In the genomic region with DNA sequence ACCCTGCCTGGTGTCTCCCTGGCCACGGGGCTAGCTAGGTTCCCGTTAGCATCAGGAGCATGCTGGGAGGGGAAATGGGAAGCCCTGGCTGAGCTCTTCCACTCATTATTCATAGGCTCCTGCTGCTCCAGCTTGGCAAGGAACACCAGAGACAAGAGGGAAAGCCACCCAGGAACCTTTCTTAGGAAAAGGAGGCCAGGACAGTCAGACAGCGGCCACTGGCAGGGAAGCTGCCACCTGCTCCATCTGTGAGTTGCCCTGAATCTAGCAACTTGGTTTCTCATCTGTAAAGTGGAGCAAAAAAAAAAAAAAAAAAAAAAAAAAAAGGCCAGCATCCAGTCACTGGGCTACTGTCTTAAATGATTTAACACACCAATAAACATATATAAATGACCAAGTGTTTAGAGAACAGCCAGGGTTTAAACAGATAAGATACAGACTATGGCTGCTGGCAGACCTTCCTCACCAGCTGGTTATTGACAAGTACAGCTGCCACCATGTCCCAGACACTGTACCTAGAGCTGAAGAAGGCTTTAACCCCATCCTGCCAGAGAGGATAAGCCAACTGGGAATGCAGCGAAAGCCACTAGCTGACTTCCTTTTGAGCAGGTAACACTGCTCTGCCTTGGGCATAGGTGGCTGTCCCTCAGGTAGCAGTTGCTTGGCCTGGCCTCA, we compare ENCODE assay signal across 12 mouse cellular contexts. TPM values are rescaled to one million over a fixed set of nuclear protein-coding genes. Genes with fewer than 3 reads are reported as not detected.
DNase-seq lines count a peak whose midpoint lies in the region; ATAC-seq and TF ChIP-seq lines count a peak whose summit lies in the region.
"Had no signal": no experiment of that assay in that cellular context is flagged by ENCODE, and none has a peak within 500 bp of the region (broad histone marks: within the 10 kb centered on the region; RNA-seq: fewer than 3 reads in every experiment).

No protein-coding gene starts in this region.

- TF ChIP-seq CTCF in MEL (IDR thresholded peaks at IDR 0.05 in 2 of 3, conservative IDR thresholded peaks at IDR 0.05 in 1 of 3; ENCODE audit: control insufficient read depth in 1 of 3, insufficient read depth in 1 of 3, low read depth in 2 of 3, low read length in 3 of 3, poor library complexity in 1 of 3, severe bottlenecking in 1 of 3), result no peak
- TF ChIP-seq CTCF in liver, postnatal 0 days (IDR thresholded peaks at IDR 0.05; ENCODE audit: low read depth), result no peak

- H3K36me3 ChIP-seq in heart, embryonic 10.5 days, result peaks cover 16% of the 10 kb centered on the region
- H3K36me3 ChIP-seq in MEL (ENCODE audit: control insufficient read depth in 1 of 2, insufficient read depth in 2 of 2, low read length in 2 of 2), result no peaks in the 10 kb centered on the region; a peak in 1 of 4 replicates
- peaks cover 24% of the 10 kb centered on the region for H3K36me3 ChIP-seq in heart, embryonic 13.5 days
- peaks cover 2% of the 10 kb centered on the region; the same call in 1 of the 2 replicates for H3K36me3 ChIP-seq in liver, postnatal 0 days (replicated peaks; ENCODE audit: insufficient read depth, low read length)

- no peaks in the 10 kb centered on the region for H3K27me3 ChIP-seq in heart, embryonic 10.5 days (ENCODE audit: insufficient read depth, poor library complexity, severe bottlenecking)
- H3K27me3 ChIP-seq in MEL (ENCODE audit: control insufficient read depth in 1 of 2, insufficient read depth in 2 of 2, low read length in 2 of 2), result no peaks in the 10 kb centered on the region
- H3K27me3 ChIP-seq in heart, embryonic 13.5 days (replicated peaks), result no peaks in the 10 kb centered on the region
- H3K27me3 ChIP-seq in liver, postnatal 0 days (ENCODE audit: insufficient read depth, low read length), result no peaks in the 10 kb centered on the region

- no peaks in the 10 kb centered on the region for H3K79me2 ChIP-seq in MEL (ENCODE audit: control insufficient read depth, insufficient read depth, low read length, poor library complexity)

- H3K4me2 ChIP-seq in heart, embryonic 13.5 days, result no peak overlapping the region
- H3K4me2 ChIP-seq in liver, postnatal 0 days (ENCODE audit: low read depth, low read length), result no peak overlapping the region

- no peak for TF ChIP-seq EP300 in MEL (IDR thresholded peaks at IDR 0.05; ENCODE audit: low read depth in 1 of 2, low read length in 2 of 2)
- no peak for TF ChIP-seq EP300 in liver, postnatal 0 days (IDR thresholded peaks at IDR 0.05; ENCODE audit: low read depth)

- peak overlapping the region; percentile 82 for H3K27ac ChIP-seq in heart, embryonic 10.5 days
- no peak overlapping the region for H3K27ac ChIP-seq in MEL (ENCODE audit: control insufficient read depth, low read depth, low read length)
- peak overlapping the region; percentile 91 for H3K27ac ChIP-seq in heart, embryonic 13.5 days (replicated peaks)
- no peak overlapping the region for H3K27ac ChIP-seq in liver, postnatal 0 days (ENCODE audit: low read depth)
- H3K27ac ChIP-seq: liver, embryonic 14.5 days had no signal

- no peak overlapping the region for H3K4me3 ChIP-seq in heart, embryonic 10.5 days
- no peak overlapping the region for H3K4me3 ChIP-seq in MEL (ENCODE audit: control insufficient read depth in 1 of 2, insufficient read depth in 1 of 2, low read depth in 2 of 2, low read length in 2 of 2)
- no peak overlapping the region for H3K4me3 ChIP-seq in heart, embryonic 13.5 days
- H3K4me3 ChIP-seq in liver, postnatal 0 days (ENCODE audit: low read depth, low read length), result no peak overlapping the region

- H3K4me1 ChIP-seq in heart, embryonic 10.5 days, result peaks cover 41% of the 10 kb centered on the region
- H3K4me1 ChIP-seq in MEL (ENCODE audit: control insufficient read depth in 1 of 2, insufficient read depth in 2 of 2, low read length in 2 of 2), result no peaks in the 10 kb centered on the region
- peaks cover 37% of the 10 kb centered on the region for H3K4me1 ChIP-seq in heart, embryonic 13.5 days
- H3K4me1 ChIP-seq in liver, postnatal 0 days (ENCODE audit: insufficient read depth), result no peaks in the 10 kb centered on the region

- H3K9me3 ChIP-seq in heart, embryonic 10.5 days, result no peaks in the 10 kb centered on the region
- H3K9me3 ChIP-seq in MEL (replicated peaks; ENCODE audit: insufficient read depth, low read length), result no peaks in the 10 kb centered on the region
- H3K9me3 ChIP-seq in heart, embryonic 13.5 days, result no peaks in the 10 kb centered on the region
- H3K9me3 ChIP-seq in liver, postnatal 0 days (ENCODE audit: low read length), result no peaks in the 10 kb centered on the region

- TF ChIP-seq RAD21 in MEL (IDR thresholded peaks at IDR 0.05; ENCODE audit: low read depth, low read length), result no peak

- intact Hi-C loops in heart, postnatal 25 days (cut with DNase I), result no loop called here

- H3K9ac ChIP-seq in MEL (ENCODE audit: control insufficient read depth, low read depth, low read length, poor library complexity, severe bottlenecking), result no peak overlapping the region
- H3K9ac ChIP-seq in heart, embryonic 13.5 days, result peak overlapping the region; percentile 67; the same call in 1 of the 2 replicates
- H3K9ac ChIP-seq in liver, postnatal 0 days (replicated peaks), result no peak overlapping the region
- H3K9ac ChIP-seq: liver, embryonic 14.5 days had no signal

- WGBS in heart, embryonic 10.5 days, result 65% methylated on average over 4 of the region's 4 CpGs
- 50% methylated on average over 4 of the region's 4 CpGs for WGBS in heart, embryonic 13.5 days
- WGBS in liver, postnatal 0 days (ENCODE audit: insufficient replicate concordance), result 84% methylated on average over 4 of the region's 4 CpGs

- no peak for ATAC-seq in heart, embryonic 13.5 days (ENCODE audit: extremely low read depth, insufficient number of reproducible peaks, low FRiP score, low TSS enrichment)
- ATAC-seq in liver, postnatal 0 days, result no peak

- TF ChIP-seq POLR2A in MEL (IDR thresholded peaks at IDR 0.05; ENCODE audit: control insufficient read depth in 1 of 2, insufficient read depth in 1 of 2, low read depth in 1 of 2, low read length in 2 of 2, poor library complexity in 1 of 2), result no peak

- DNase-seq in heart, embryonic 10.5 days (ENCODE audit: low spot score), result no peak
- no peak for DNase-seq in heart, postnatal 25 days (ENCODE audit: low spot score)
- no peak for DNase-seq in MEL (ENCODE audit: low read depth, low spot score)
- DNase-seq in brain, adult 2 months (ENCODE audit: low read depth, low spot score), result peak; percentile 78
- DNase-seq in liver, postnatal 0 days, result no peak
- DNase-seq in kidney, adult 18-20 months, result no peak
- no peak for DNase-seq in right cerebral cortex, postnatal 10 days (ENCODE audit: low spot score in 2 of 2)
- DNase-seq: kidney, adult 8-10 months had no signal

TF ChIP-seq in MEL, 35 proteins besides CTCF, POLR2A, EP300 and RAD21 (continues in another document):
- no peak for TF ChIP-seq MEF2A (IDR thresholded peaks at IDR 0.05; ENCODE audit: extremely low read depth, insufficient replicate concordance, low read depth, low read length, poor library complexity, severe bottlenecking)
- peak; percentile 26; the same call in 1 of the 2 replicates for TF ChIP-seq ZNF384 (IDR thresholded peaks at IDR 0.05; ENCODE audit: low read depth, low read length)

RNA-seq across cellular contexts. Expression of a gene that starts 22.2 kb away (rescaled TPM):
- polyA plus RNA-seq in heart, embryonic 10.5 days (2016; fragmentation: Nextera tagmentation; extraction: Ambion mirVana), result 52.1 and 52.2 TPM in 2 replicates
- total RNA-seq in heart, postnatal 25 days (2021), result 10 to 100 TPM; 19.5 to 20.3 TPM
- total RNA-seq in MEL (2012; rRNA removed), result 12.3 and 17.5 TPM in 2 replicates
- polyA plus RNA-seq in MEL (2012; ENCODE audit: insufficient read depth in 1 of 2, insufficient read length in 2 of 2, low read depth in 1 of 2, low replicate concordance in 2 of 2, missing spikeins in 1 of 2), result 10 to 100 TPM in 1 of 2 experiments, not detected in 1; 22.0 TPM
- 29.5 and 34.2 TPM in 2 replicates for polyA plus RNA-seq in heart, embryonic 13.5 days (2015; fragmentation: Nextera tagmentation; extraction: Ambion mirVana)
- 51.9 and 56.1 TPM in 2 replicates for polyA plus RNA-seq in liver, postnatal 0 days (2015; fragmentation: Nextera tagmentation; extraction: Ambion mirVana)

RNA-seq across cellular contexts. Expression of a gene that starts 23.0 kb away (rescaled TPM):
- polyA plus RNA-seq in heart, embryonic 10.5 days (2016; fragmentation: Nextera tagmentation; extraction: Ambion mirVana), result 113 and 162 TPM in 2 replicates
- 10 to 100 TPM; 46.5 to 57.3 TPM for total RNA-seq in heart, postnatal 25 days (2021)
- 86.2 and 91.0 TPM in 2 replicates for total RNA-seq in MEL (2012; rRNA removed)
- 100 to 1,000 TPM in 1 of 2 experiments, not detected in 1; 150 TPM for polyA plus RNA-seq in MEL (2012; ENCODE audit: insufficient read depth in 1 of 2, insufficient read length in 2 of 2, low read depth in 1 of 2, low replicate concordance in 2 of 2, missing spikeins in 1 of 2)
- 81.7 and 88.8 TPM in 2 replicates for polyA plus RNA-seq in heart, embryonic 13.5 days (2015; fragmentation: Nextera tagmentation; extraction: Ambion mirVana)
- polyA plus RNA-seq in liver, postnatal 0 days (2015; fragmentation: Nextera tagmentation; extraction: Ambion mirVana), result 68.7 and 70.3 TPM in 2 replicates

RNA-seq across cellular contexts. Expression of a gene that starts 44.6 kb away (rescaled TPM):
- 0.30 TPM in 1 of 2 replicates, not detected in the other for polyA plus RNA-seq in heart, embryonic 10.5 days (2016; fragmentation: Nextera tagmentation; extraction: Ambion mirVana)
- total RNA-seq in heart, postnatal 25 days (2021), result not detected
- total RNA-seq in MEL (2012; rRNA removed), result 0.88 and 1.8 TPM in 2 replicates
- polyA plus RNA-seq in MEL (2012; ENCODE audit: insufficient read depth in 1 of 2, insufficient read length in 2 of 2, low read depth in 1 of 2, low replicate concordance in 2 of 2, missing spikeins in 1 of 2), result under 1 TPM in 1 of 2 experiments, not detected in 1; 0.17 TPM
- 0.11 TPM in 1 of 2 replicates, not detected in the other for polyA plus RNA-seq in heart, embryonic 13.5 days (2015; fragmentation: Nextera tagmentation; extraction: Ambion mirVana)
- polyA plus RNA-seq in liver, postnatal 0 days (2015; fragmentation: Nextera tagmentation; extraction: Ambion mirVana), result not detected in 2 replicates
- total RNA-seq: hematopoietic stem cell, adult 5-6 weeks had no signal

RNA-seq across cellular contexts. Expression of a gene that starts 50.4 kb away (rescaled TPM):
- polyA plus RNA-seq in heart, embryonic 10.5 days (2016; fragmentation: Nextera tagmentation; extraction: Ambion mirVana), result 25.7 and 33.6 TPM in 2 replicates
- 10 to 100 TPM; 33.7 to 35.7 TPM for total RNA-seq in heart, postnatal 25 days (2021)
- total RNA-seq in MEL (2012; rRNA removed), result 23.9 and 27.1 TPM in 2 replicates
- polyA plus RNA-seq in MEL (2012; ENCODE audit: insufficient read depth in 1 of 2, insufficient read length in 2 of 2, low read depth in 1 of 2, low replicate concordance in 2 of 2, missing spikeins in 1 of 2), result 10 to 100 TPM in 1 of 2 experiments, not detected in 1; 25.6 TPM
- polyA plus RNA-seq in heart, embryonic 13.5 days (2015; fragmentation: Nextera tagmentation; extraction: Ambion mirVana), result 27.9 and 29.4 TPM in 2 replicates
- 5.2 and 5.5 TPM in 2 replicates for polyA plus RNA-seq in liver, postnatal 0 days (2015; fragmentation: Nextera tagmentation; extraction: Ambion mirVana)

RNA-seq across cellular contexts. Expression of a gene that starts 52.2 kb away (rescaled TPM):
- polyA plus RNA-seq in heart, embryonic 10.5 days (2016; fragmentation: Nextera tagmentation; extraction: Ambion mirVana), result not detected in 2 replicates
- not detected for total RNA-seq in heart, postnatal 25 days (2021)
- not detected in 2 replicates for total RNA-seq in MEL (2012; rRNA removed)
- not detected for polyA plus RNA-seq in MEL (2012; ENCODE audit: insufficient read depth in 1 of 2, insufficient read length in 2 of 2, low read depth in 1 of 2, low replicate concordance in 2 of 2, missing spikeins in 1 of 2)
- polyA plus RNA-seq in heart, embryonic 13.5 days (2015; fragmentation: Nextera tagmentation; extraction: Ambion mirVana), result not detected in 2 replicates
- 0.11 TPM in 1 of 2 replicates, not detected in the other for polyA plus RNA-seq in liver, postnatal 0 days (2015; fragmentation: Nextera tagmentation; extraction: Ambion mirVana)
- total RNA-seq: hematopoietic stem cell, adult 5-6 weeks; left cerebral cortex, postnatal 14 days had no signal

Comparison
In these comparisons a context has a peak if more than half of its experiments do, and no peak if none do; other contexts are left out.
1. H3K27ac ChIP-seq: peak in heart, embryonic 10.5 days (single experiment) and heart, embryonic 13.5 days (single experiment); none in MEL (single experiment) and liver, postnatal 0 days (single experiment).